Mouse (Mus musculus): ENCODE results near the gene Esp18. TPM values are rescaled to one million over a fixed set of nuclear protein-coding genes. Genes with fewer than 3 reads are reported as not detected.

The Esp18 gene
- not detected in 2 replicates for total RNA-seq (2017)

DNA sequence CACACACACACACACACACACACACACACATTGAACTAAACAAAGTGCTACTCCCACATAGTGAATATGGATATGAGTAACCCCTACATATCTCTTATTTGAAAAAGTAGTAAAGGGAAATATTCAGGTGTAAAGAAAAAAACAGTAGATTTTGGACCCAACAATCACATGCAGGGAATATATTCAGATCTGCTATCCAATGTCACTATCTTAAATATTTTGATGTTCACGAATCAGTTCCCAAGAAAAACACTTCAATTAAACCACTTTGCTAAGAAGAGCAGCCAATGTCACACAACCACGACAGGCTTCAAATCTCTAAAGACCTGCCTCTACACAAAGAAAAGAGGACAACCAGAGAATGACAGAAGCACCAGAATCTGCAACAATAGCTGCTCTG is at the start of gene Esp18:
Gene Esp18 (plus strand): TSS at position 301 of the 400 bp plus-strand sequence.
- no peak for ATAC-seq (replicated peaks; ENCODE audit: low read depth, poor library complexity, severe bottlenecking)

DNA sequence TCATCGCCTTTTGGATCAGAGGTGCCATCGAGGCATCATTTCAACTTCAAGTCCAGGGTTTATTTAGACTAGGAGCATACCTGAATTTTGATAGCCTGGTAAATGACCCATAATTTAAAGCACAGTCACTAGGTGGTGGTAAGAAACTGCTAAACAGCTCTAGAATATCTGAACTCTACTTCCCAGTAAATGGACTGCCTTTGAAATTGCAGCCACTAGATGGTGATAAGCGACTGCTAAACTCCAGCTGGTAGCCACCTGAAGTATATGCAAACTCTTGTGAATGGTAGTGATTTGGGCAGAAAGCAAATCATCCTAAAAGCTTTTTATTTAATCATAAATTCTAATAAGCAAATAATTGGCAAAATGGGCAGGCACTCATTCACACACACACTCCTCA is 42.8 kb upstream of the Esp18 start:
- no peak for ATAC-seq (replicated peaks; ENCODE audit: low read depth, poor library complexity, severe bottlenecking)

Other genes with a start within 250 kb of the Esp18 start
- not detected in 2 replicates for gene Esp16, start 129.8 kb downstream of the Esp18 start, total RNA-seq (2017)
- not detected in 2 replicates for gene Esp15, start 234.6 kb downstream of the Esp18 start, total RNA-seq (2017)

Measured in common myeloid progenitor, adult 5-6 weeks (primary cell).